Mouse (Mus musculus): ENCODE results near the gene Crmp1.

GRCm38 (mm10) chr5:37289236-37289635, 47.5 kb downstream of the Crmp1 start:
- TF ChIP-seq POLR2A (IDR thresholded peaks at IDR 0.05; ENCODE audit: borderline replicate concordance, low read depth, low read length) (no peak), CTCF (IDR thresholded peaks at IDR 0.05; ENCODE audit: low read depth, low read length) (peak; percentile 63)

Data from bone marrow macrophage, adult 2 months (primary cell).